Mouse (Mus musculus) thymus, adult 2 months (tissue): ENCODE measurements around the gene Usp24. TPM values are rescaled to one million over a fixed set of nuclear protein-coding genes. Genes with fewer than 3 reads are reported as not detected.

ENCODE experiments used
- DNase-seq: peaks from one replicate; pipeline ENCODE4 v3.0.0; 2021
- H3K27ac ChIP-seq: fragments of 200-500 bp; 2 replicates; pipeline ENCODE4 v1.5.1; 2012; ENCODE audit warnings: low read length, control low read depth; ENCODE audit not compliant: control insufficient read depth, insufficient read depth
- H3K27me3 ChIP-seq: fragments of 200-500 bp; 2 replicates; pipeline ENCODE4 v1.6.1; 2012; ENCODE audit warnings: mild to moderate bottlenecking, low read length, moderate library complexity, mixed read lengths; ENCODE audit not compliant: control insufficient read depth, insufficient read depth
- H3K36me3 ChIP-seq: fragments of 200-500 bp; 2 replicates; pipeline ENCODE4 v1.6.1; 2012; ENCODE audit warnings: mild to moderate bottlenecking, low read length, moderate library complexity; ENCODE audit not compliant: control insufficient read depth, insufficient read depth
- H3K4me1 ChIP-seq: fragments of 200-500 bp; replicated peaks from 2 replicates; pipeline ENCODE4 v1.6.1; 2012; ENCODE audit warnings: low read length; ENCODE audit not compliant: control insufficient read depth, insufficient read depth
- H3K4me3 ChIP-seq: fragments of 200-500 bp; 2 replicates; pipeline ENCODE4 v1.5.1; 2012; ENCODE audit warnings: mild to moderate bottlenecking, low read length, control low read depth, moderate library complexity; ENCODE audit not compliant: control insufficient read depth, insufficient read depth
- CTCF ChIP-seq: fragments of 200-500 bp; IDR thresholded peaks from 2 replicates; pipeline ENCODE4 v1.5.1; 2012; ENCODE audit warnings: mild to moderate bottlenecking, control low read depth, low read length, moderate library complexity, borderline replicate concordance; ENCODE audit not compliant: control insufficient read depth, poor library complexity, insufficient read depth; ENCODE audit errors: extremely low read depth
- POLR2A ChIP-seq: fragments of 200-500 bp; IDR thresholded peaks from 2 replicates; pipeline ENCODE4 v1.6.1; 2012; ENCODE audit warnings: mild to moderate bottlenecking, low read length, control low read depth, moderate library complexity; ENCODE audit not compliant: control insufficient read depth, poor library complexity, insufficient read depth; ENCODE audit errors: extremely low read depth
- WGBS: fragments of 180-500 bp; shearing (Covaris S2); methylation state at CpG from one replicate; pipeline ENCODE4 v1.1.7; 2018; 5-methylcytosine and 5-hydroxymethylcytosine counted together
- polyA plus RNA-seq: library from polyadenylated mRNA; depleted of rRNA; stranded (reverse); fragments of >200 nt; gene quantifications from 2 replicates; pipeline ENCODE4 v1.2.3, GENCODE M21; 2012

Gene Usp24
- polyA plus RNA-seq, 1 experiment: 22.6 TPM

DNA sequence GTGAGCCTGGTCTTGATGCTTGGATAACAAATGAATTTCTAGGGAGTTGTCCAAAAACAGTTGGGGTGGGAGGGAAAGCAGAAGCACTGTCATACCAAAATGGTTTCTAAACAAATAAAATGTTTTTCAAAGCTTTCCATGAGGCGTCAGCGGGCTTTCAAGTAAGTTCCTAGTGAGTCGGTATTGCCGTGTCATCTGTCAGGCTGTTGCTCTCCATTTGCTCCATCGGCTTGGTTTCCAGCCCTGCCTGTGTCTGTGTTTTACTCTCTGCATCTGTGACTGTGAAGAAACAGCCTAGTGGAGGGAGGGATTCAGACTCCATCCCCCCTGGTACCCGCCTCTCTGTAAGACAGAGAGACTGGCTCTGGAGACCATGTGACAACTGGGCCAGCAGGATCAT, 103.8 kb downstream of the Usp24 start:
- Histone ChIP-seq H3K4me3 (no peak overlapping the region), H3K36me3 (peaks cover 61% of the 10 kb centered on the region), H3K27me3 (no peaks in the 10 kb centered on the region), H3K4me1 (no peaks in the 10 kb centered on the region), H3K27ac (no peak overlapping the region; the same call in 1 of the 2 replicates)
- TF ChIP-seq CTCF (no peak), POLR2A (no peak)
- 94% methylated on average over 6 of the region's 6 CpGs for WGBS
- no peak for DNase-seq

DNA sequence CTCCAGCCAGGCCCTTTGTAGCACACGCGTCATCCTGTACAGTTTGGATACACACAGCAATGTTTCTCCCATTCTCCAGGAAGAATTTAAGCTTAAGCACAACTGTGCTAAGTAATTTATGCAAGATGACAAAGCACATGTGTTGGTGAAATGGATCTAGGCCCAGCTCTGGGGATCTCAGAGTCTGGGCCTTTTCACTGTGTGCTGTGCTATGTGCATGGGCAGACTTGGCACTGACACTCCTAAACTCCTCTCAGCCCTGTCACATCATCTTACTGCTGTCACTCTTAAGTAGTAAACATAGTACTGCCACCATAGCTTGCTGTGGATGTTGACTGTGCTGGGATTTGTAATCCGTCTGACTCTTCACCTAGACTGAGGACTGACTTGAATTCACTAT, 106.6 kb downstream of the Usp24 start:
- WGBS: 99% methylated on average over 3 of the region's 3 CpGs
- no peak overlapping the region for H3K27ac ChIP-seq
- no peaks in the 10 kb centered on the region for H3K4me1 ChIP-seq
- H3K4me3 ChIP-seq: no peak overlapping the region
- no peaks in the 10 kb centered on the region for H3K27me3 ChIP-seq
- TF ChIP-seq CTCF (no peak), POLR2A (no peak)
- DNase-seq: no peak
- peaks cover 43% of the 10 kb centered on the region for H3K36me3 ChIP-seq

DNA sequence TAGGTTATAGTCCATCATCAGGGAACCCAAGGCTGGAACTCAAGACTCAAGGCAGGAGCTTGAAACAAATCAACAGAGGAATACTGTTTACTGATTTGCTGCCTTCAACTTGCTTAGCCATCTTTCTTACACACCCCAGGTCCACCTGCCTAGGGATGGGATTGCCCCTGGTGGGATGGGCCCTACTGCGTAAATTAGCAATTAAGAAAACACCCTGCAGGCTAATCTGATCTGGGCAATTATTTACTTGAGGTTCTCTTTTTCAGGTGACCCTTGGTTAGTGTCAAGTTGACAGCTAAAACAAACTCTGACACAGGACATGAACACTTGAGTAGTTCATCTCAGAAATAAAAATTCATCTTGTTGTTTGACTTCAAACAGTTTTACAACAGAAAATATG, 108.5 kb downstream of the Usp24 start:
- H3K27ac ChIP-seq: no peak overlapping the region
- peaks cover 42% of the 10 kb centered on the region for H3K36me3 ChIP-seq
- WGBS: 94% methylated on average over 1 of the region's 1 CpGs
- no peaks in the 10 kb centered on the region for H3K27me3 ChIP-seq
- H3K4me1 ChIP-seq: no peaks in the 10 kb centered on the region
- no peak for DNase-seq
- H3K4me3 ChIP-seq: no peak overlapping the region
- TF ChIP-seq CTCF (no peak), POLR2A (no peak)

DNA sequence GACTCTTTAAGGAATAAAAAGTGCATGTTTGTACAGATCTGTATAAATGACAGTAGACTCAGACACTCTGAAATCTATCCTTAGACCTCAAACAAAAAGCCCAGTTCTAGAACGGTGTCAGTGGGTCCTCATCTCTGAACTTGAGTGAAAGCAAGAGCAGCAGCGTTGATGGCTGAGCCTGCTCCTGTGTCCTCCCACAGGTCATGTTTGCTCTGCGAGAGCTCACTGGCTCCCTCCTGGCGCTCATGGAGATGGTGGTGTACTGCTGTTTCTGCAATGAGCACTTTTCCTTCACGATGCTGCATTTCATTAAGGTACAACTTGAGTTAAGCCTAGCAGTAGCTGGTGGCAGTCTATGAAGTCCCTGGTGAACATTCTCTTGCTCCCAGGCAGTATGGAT, 110.3 kb downstream of the Usp24 start:
- H3K27ac ChIP-seq: no peak overlapping the region
- H3K36me3 ChIP-seq: peaks cover 48% of the 10 kb centered on the region
- H3K4me3 ChIP-seq: no peak overlapping the region
- no peaks in the 10 kb centered on the region for H3K4me1 ChIP-seq
- TF ChIP-seq POLR2A (no peak), CTCF (no peak)
- DNase-seq: no peak
- 93% methylated on average over 5 of the region's 5 CpGs for WGBS
- no peaks in the 10 kb centered on the region for H3K27me3 ChIP-seq

DNA sequence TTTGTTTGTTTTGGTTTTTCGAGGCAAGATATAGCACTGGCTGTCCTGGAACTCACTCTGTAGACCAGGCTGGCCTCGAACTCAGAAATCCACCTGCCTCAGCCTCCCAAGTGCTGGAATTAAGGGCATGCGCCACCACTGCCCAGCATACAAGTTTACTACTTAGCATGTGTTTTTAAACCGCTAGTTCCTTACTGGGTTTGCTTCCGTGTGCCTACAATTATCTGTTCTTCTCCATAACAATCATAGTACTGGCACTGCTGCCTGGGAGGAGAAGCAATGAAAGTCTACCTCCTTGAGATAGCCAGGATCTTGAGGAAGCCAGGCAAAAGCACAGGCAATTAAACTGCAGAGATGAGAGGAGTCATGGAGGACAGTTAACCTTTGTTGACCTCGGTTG, 112.6 kb downstream of the Usp24 start:
- TF ChIP-seq CTCF (no peak), POLR2A (no peak)
- Histone ChIP-seq H3K4me3 (no peak overlapping the region), H3K27me3 (no peaks in the 10 kb centered on the region), H3K4me1 (no peaks in the 10 kb centered on the region), H3K36me3 (peaks cover 63% of the 10 kb centered on the region), H3K27ac (no peak overlapping the region)
- WGBS: 97% methylated on average over 6 of the region's 6 CpGs
- no peak for DNase-seq

DNA sequence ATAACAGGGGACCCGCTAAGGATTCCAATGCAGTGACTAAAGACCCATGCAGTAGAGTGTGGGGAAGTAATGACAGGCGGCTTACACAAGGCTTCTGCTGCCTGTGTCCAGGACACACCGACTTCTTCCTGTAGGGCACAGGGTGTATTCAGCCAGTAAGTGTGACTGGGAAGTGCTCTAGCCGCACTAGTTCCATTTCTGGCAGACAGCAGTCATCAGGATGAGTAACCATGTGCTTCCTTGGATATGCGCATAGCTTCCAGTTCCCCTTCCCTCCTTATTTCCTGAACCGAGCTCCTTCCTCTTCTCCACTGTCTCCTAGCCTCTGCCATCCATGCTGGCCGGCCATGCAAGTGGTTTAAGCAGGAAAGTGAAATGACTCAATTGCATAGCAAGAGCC, 113.1 kb downstream of the Usp24 start:
- peaks cover 62% of the 10 kb centered on the region for H3K36me3 ChIP-seq
- no peak for TF ChIP-seq POLR2A
- no peak for TF ChIP-seq CTCF

DNA sequence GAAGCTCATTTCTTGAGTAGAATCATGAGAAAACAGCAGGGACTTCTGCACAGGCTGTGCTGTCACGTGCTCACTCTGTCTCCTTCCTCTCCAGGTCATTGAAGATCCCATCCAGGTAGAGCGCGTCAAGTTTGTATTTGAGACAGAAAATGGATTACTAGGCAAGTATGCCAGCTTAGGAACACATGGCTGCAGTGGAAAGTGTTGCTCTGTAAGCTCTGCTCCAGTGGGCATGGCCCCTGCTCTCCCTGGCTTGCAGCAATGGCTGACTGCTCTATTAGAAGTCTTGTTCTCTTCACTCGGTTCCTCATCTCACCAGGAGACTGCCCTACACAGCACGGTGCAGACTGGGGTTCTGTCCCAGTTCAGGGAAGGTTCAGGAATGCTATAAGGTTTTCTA, 114.4 kb downstream of the Usp24 start:
- Histone ChIP-seq H3K4me3 (no peak overlapping the region), H3K27me3 (no peaks in the 10 kb centered on the region), H3K36me3 (peaks cover 56% of the 10 kb centered on the region), H3K27ac (no peak overlapping the region), H3K4me1 (no peaks in the 10 kb centered on the region)
- TF ChIP-seq POLR2A (no peak), CTCF (no peak)
- 95% methylated on average over 5 of the region's 5 CpGs for WGBS
- DNase-seq: no peak

More for the DNA sequence above, 113.1 kb downstream of the Usp24 start:
- no peak overlapping the region for H3K4me3 ChIP-seq
- 93% methylated on average over 7 of the region's 7 CpGs for WGBS
- no peak for DNase-seq
- H3K4me1 ChIP-seq: no peaks in the 10 kb centered on the region
- H3K27me3 ChIP-seq: no peaks in the 10 kb centered on the region
- no peak overlapping the region for H3K27ac ChIP-seq
